ENCODE assay signal across 19 mouse cellular contexts in the genomic region with DNA sequence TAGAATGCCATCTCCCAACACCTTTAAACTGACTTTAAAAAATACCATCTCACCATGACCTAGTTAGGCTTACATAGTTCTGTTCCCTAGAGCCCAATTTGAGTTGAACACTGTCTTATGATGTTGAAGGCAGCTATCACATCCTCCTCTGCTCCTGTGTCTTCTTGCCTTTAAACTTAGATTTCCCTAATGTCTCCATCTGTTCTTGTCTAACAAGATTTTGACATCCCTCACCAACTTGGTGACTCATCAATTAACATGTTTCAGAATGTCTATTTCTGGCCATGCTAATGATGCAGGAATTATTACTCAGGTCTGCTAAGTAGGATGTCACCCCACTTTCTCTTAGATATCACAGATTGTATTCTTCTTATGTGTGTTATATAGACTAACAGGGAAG.
A peak's percentile ranks its signal among the peaks of the same experiment; 100 is the strongest.
DNase-seq lines count a peak whose midpoint lies in the region; TF ChIP-seq lines count a peak whose summit lies in the region.
"Had no signal": no experiment of that assay in that cellular context is flagged by ENCODE, and none has a peak within 500 bp of the region (broad histone marks: within the 10 kb centered on the region; RNA-seq: fewer than 3 reads in every experiment).

No protein-coding gene starts in this region.

- TF ChIP-seq CTCF in lung, adult 2 months (IDR thresholded peaks at IDR 0.05; ENCODE audit: insufficient read depth, low read length): no peak

- no peaks in the 10 kb centered on the region for H3K4me1 ChIP-seq in lung, adult 2 months (ENCODE audit: control insufficient read depth, insufficient read depth, low read length)
- H3K4me1 ChIP-seq: embryonic facial prominence, embryonic 15.5 days; forebrain, embryonic 10.5 days; heart, embryonic 12.5 days; hindbrain, embryonic 10.5 days had no signal

- peak; percentile 12 for DNase-seq in layer of hippocampus, adult 9-11 months
- no peak for DNase-seq in layer of hippocampus, postnatal 25 days (ENCODE audit: extremely low spot score in 1 of 2, low spot score in 1 of 2)
- peak; percentile 22 to 84 for DNase-seq in left cerebral cortex, postnatal 25 days (ENCODE audit: low spot score in 2 of 2)
- no peak for DNase-seq in left cerebral cortex, adult 18-20 months (ENCODE audit: low spot score in 2 of 2)
- peak; percentile 86 for DNase-seq in brain, adult 2 months (ENCODE audit: low read depth, low spot score)
- no peak for DNase-seq in lung, adult 2 months
- DNase-seq: adrenal gland, adult 8-10 months; adrenal gland, postnatal 36 days; cerebellum, adult 11 months; cerebellum, adult 8-10 months; cerebellum, postnatal 14 days; embryo, embryonic 11 days; gastrocnemius, adult 2 months; gastrocnemius, postnatal 25 days had no signal

- no peak overlapping the region for H3K4me3 ChIP-seq in lung, adult 2 months (replicated peaks; ENCODE audit: extremely low read depth, low read depth, low read length)
- H3K4me3 ChIP-seq: embryonic facial prominence, embryonic 15.5 days; erythroblast, embryonic 14.5 days; forebrain, embryonic 10.5 days; gastrocnemius, adult 2 months; heart, embryonic 12.5 days; hindbrain, embryonic 10.5 days had no signal

- intact Hi-C loops in left cerebral cortex, postnatal 25 days (cut with DNase I): loop anchor here (5.0 kb wide), 2 partner anchors 45 to 265 kb away; no protein-coding TSS in a partner anchor

- TF ChIP-seq POLR2A in lung, adult 2 months (IDR thresholded peaks at IDR 0.05; ENCODE audit: borderline replicate concordance, extremely low read depth, low read depth, low read length): no peak

Comparison
In these comparisons a context has a peak if more than half of its experiments do, and no peak if none do; other contexts are left out.
1. DNase-seq: peak in layer of hippocampus, adult 9-11 months (single experiment), left cerebral cortex, postnatal 25 days (2 of 2) and brain, adult 2 months (single experiment); none in layer of hippocampus, postnatal 25 days (0 of 2), left cerebral cortex, adult 18-20 months (0 of 2) and lung, adult 2 months (single experiment).